Mouse (Mus musculus) B cell, adult (primary cell): ENCODE results near the gene Socs1. TPM values are rescaled to one million over a fixed set of nuclear protein-coding genes. Genes with fewer than 3 reads are reported as not detected.

Experiments used
- total RNA-seq: library from RNA; stranded (reverse); gene quantifications from 4 replicates; pipeline ENCODE4 v1.2.4, GENCODE M21; 2023; ENCODE audit not compliant: inconsistent age

Gene Socs1
- 3.7 to 4.4 TPM (median 3.9 TPM) in 4 replicates for total RNA-seq

DNA sequence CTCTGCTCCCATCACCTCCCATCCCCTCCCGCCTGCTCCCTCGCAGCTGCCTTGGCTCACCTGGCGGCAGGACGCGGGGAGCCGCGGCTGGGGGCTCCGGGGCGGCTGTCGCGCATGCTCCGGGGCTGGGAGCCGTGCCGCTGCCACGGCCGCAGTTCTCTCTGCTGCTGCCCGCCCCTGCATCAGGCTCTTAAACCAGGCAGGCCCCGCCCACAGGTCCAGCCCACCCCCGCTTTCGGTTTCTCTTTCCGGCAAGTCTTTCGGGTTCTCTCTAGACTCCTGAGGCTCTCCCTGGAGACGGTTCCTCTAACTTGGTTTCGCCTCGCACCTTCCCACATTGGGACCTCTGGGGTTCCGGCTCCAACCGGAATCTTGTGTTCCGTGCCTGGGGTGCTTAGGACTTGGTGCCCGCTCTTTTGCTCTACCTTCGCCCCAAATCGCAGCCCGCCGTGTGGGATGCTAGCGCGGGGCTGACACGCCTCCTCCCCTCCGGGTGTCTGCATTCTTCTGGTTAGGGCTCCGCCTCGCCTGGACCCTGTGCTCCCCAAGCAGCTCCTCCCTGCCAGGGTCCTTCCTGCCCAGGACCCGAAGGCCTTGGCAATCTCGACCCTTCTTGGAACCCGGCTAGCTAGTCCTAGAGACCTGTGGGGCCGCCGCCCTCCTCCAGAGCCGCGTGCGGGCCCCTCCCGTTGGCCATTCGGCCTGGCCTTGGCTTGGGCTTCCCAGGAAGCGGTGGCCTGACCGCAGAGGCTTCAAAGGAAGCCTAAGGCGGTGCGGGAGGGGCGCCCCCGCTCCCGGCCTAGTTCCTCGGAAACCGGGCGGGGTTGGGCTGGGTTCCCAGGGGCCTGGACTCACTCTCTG is at the start of gene Socs1:
TSS of gene Socs1 (minus strand) at position 166 of the 861 bp plus-strand sequence.

DNA sequence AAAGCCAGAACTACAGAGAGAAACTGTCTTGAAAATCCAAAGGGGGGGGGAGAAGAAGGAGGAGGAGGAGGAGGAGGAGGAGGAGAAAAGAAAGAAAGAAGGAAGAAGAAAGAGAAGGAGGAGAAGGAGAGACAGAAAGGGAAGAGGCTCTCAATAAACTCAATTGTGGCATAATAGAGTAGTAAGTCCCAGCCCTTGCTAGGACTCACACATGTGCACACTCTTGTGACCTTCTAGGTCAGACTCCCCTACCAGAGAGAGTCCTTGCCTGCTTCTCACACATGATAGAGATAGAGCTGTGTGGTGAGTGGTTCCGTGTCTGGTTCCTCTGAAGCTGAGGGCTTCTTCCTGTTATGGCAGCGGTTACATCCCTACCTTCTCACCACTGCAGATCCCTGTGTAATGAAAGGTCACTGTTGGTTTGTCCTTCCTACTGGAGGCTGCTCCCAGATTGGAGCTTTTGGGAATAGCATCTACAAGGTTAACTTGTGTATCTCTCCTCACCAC is 27.6 kb upstream of the Socs1 start, which contains the start of gene Gm11172:
TSS of gene Gm11172 (plus strand) at position 51 of the 507 bp plus-strand sequence.

DNA sequence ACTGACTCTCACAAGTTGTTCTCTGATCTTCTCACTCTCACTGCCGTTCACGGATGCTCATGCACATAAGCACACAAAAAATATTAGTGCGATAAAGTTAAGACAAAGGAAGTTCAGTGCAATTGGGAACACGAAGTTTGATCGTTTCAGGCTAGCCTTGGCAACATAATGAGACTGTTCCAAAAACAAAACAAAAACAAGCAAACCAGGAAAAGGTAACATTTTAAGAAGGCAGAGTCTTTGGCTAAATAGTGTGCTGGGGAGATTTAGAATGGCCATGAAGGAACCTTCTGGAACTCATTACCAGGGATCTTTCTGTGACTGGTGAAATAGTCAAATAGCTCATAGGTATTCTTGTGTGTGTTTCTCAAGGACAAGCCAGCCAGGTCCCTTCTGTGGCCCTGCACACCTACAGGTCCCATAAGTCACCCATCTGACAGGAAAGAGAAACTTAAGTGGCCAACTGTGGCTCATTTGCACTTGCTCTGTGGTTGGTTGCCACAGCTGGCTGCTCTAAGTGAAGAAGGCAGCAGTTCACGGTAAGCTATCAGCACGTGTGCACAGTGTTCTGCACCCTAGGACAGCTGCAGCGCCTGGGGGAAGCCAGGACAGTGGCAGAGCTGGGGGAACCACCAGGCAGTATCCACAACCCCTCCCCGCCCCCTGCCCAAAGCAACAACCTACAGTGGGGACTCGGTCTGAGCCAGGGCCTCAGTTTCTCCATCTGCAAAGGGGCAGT is 20.6 kb upstream of the Socs1 start, which contains the start of gene Prm1:
TSS of gene Prm1 (minus strand) at position 51 of the 739 bp plus-strand sequence.

GRCm38 (mm10) chr16:10796034-10796433 is 10.7 kb upstream of the Socs1 start, which contains the start of gene Prm2:
Gene Prm2 (minus strand): TSS chr16:10796134.

GRCm38 (mm10) chr16:10790702-10791101 is 5.4 kb upstream of the Socs1 start, which contains the start of gene Prm3:
Gene Prm3 (minus strand): TSS chr16:10790914.

DNA sequence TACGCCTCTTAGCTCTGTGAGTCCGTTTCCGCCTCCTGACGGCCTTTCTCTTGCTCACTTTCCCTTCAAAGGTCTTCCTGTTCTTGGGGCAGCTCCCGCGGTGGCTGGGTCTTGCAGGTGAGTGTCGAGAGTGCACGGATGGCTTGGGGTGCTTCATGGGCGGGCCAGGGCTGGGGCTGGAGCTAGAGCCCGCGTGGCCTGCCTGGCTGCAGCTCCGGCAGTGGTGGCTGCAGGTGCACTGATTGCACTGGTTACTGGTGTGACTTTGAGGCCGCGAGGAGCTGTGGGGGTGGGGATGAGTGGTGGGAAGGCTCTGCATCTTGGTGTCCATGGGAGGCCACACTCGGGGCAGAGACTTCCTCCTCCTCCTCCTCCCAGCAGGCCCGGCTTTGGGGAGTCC is 2.9 kb upstream of the Socs1 start, which contains the start of gene Tnp2:
TSS of gene Tnp2 (minus strand) at position 390 of the 400 bp plus-strand sequence.

Other genes with a start within 250 kb of the Socs1 start
- 17.1 to 19.1 TPM (median 17.8 TPM) in 4 replicates for gene Dexi, start 242.5 kb downstream of the Socs1 start, total RNA-seq
- gene Clec16a, start 240.2 kb downstream of the Socs1 start, total RNA-seq: 33.4 to 40.2 TPM (median 39.2 TPM) in 4 replicates
- gene Tnp2, start 3.1 kb upstream of the Socs1 start, total RNA-seq: not detected in 4 replicates
- not detected in 4 replicates for gene Prm3, start 5.4 kb upstream of the Socs1 start, total RNA-seq
- gene Prm2, start 10.6 kb upstream of the Socs1 start, total RNA-seq: not detected in 4 replicates
- gene Prm1, start 20.3 kb upstream of the Socs1 start, total RNA-seq: not detected in 4 replicates
- not detected in 4 replicates for gene Gm11172, start 27.4 kb upstream of the Socs1 start, total RNA-seq
- gene Rmi2, start 49.5 kb upstream of the Socs1 start, total RNA-seq: 1.1 to 1.8 TPM (median 1.2 TPM) in 4 replicates